Mouse (Mus musculus) lung, postnatal 0 days (tissue): ENCODE measurements around the gene Polr1c.

ENCODE experiments used
- CTCF ChIP-seq: IDR thresholded peaks from 2 replicates; pipeline ENCODE4 v1.5.1; 2016; ENCODE audit warnings: antibody characterized with exemption, mild to moderate bottlenecking
- EP300 ChIP-seq: IDR thresholded peaks from 2 replicates; pipeline ENCODE4 v1.6.1; 2016; ENCODE audit warnings: antibody characterized with exemption, mild to moderate bottlenecking, control low read depth

DNA sequence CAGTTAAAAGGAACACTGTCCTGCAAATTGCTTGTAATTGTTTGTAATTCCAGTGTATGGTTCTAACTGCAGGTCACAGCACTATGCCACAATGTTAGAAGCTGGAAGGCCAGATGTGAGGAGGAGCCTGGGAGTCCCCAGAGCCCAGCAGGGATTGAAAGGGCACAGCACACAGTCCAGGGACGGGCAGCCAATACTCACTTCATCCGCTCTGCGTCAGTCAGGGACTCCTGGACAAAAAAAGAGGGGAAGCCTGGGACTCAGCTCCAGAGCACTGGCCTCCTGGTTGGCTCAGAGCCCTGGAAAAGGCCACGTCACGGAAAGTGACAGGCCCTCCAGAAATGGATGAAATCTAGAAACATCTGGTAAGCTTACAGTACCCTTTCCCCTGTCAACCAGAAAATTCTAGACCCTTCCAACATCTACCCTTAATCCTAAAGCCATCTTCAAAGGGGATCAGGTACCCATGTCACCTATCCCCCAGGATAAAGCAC, 14.4 kb upstream of the Polr1c start:
- no peak for TF ChIP-seq CTCF
- TF ChIP-seq EP300: no peak
